Mouse (Mus musculus): ENCODE results near the gene Slc35b2.
A peak's percentile ranks its signal among the peaks of the same experiment; 100 is the strongest.

Slc35b2 gene

DNA sequence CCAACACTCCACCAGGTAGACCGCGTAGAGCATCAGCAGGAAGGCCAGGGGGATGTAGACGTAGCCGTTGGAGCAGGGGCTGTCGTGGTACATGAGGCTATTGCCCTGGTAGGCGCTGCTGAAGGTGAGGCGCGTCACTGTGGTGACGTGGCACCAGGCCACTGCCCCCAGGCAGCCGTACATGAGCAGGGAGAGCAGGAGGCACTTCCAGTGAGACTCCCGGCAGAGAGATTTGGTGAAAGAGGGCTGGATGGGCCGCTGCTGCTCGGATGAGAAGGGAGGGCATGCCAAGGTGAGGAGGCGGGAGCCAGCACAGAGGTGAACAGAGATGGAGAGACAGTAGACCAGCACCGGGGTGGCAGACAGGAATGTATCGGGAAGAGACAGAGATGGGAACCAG is 16.7 kb upstream of the Slc35b2 start:
- no peak for DNase-seq

DNA sequence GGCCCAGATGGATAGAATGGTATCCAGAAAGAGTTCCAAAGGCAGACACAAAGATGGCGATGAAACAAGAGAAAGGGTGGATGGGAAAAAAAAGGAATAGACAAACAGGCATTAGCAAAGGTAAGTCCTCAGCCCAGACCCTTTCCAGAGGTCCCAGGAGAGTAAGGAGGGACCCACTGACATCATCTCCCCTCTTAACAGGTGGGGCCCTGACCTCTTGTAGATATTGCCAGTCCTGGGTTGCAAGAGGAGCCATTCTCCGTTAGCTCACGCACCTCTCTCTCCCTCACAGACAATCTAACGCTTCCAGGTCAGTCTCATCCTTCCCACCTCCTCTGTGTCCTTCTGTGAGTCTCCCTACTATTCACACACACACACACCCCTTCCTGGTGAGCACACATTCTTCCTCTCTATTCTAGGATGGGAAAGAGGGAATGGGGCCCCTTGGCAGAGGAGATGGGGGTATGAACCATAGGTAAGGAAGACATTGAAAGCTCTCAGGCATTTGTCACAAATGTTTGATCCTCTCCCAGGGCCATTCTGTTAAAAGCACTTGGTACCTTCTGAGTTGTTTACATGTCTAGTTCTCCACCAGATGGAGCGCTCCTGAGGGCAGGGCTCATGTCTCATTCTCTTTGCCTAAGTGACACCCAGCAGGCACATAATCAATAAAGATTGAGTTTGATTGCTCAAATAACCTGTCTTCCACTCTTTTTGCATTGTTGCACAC is 16.0 kb upstream of the Slc35b2 start:
- no peak for DNase-seq

DNA sequence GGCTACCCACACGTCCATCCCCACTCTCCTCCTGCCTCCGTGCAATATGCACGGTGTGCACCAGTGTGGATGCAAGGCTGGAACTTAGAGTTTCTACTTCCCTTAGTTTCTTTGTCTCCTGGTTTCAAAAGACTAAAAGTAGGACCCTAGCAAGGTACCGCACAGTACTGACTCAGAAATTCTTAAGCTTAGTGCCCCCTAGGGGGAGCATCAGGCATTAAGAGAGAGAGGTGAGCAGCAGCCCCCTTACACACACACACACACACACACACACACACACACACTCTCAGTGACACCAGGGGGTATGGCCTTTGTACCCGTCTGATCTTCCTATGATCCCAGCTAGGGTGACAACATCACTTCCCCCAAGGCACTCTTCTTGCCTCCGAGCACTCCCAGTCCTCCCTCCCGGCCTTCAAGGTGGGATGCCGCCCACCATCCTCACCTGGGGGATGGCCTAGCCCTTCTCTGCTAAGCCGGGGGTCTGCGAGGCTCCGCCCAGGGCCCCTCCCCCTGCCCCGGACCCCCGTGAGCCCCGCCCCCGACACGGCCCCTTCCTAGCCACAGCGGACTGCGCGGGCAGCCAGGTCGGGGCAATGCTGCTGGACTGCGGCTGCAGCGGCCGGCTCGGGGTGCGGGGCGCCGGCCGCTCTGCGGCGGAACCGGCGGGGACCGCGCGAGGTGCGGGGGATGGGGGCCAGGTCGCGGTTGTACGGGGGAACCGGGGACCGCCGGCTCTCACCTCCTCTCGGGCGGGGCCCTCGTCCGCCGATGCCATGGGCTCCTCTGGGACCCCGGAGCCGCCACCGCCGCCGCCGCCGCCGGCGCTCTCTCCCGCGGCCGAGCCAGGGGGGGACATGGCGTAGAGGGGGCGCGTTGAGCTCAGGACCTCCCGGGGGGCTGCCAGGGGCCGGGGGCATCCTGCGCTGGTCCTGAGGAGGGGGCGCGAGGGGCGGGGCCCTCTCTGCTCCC is 14.8 kb upstream of the Slc35b2 start:
- no peak for DNase-seq

DNA sequence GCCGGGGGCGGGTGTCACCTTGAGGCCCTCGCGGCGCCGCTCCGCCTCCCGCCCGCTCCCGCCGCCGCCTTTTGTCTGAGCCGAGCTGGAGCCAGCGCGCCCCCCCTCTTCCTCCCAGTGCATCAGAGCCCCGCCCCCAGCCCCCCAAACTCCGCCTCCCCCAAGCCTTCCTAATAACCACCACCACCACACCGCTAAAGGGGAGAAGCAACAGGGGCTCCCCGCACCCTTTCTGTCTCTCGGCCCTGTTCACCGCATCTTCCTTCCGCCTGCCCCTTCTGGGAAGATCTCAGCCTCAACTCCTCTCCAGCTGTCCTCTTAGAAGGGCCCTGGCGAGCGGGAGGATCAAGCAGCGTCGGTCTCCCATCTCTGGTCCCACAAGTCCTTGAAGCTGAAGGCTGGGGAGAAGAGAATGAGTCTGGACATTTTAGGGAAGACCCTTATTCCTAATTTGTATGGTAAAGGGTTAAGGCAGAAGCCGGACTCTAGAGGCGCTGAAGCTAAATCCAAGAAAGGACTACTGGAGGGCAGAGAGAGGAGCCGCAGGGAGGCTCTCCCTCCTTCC is 14.0 kb upstream of the Slc35b2 start, which contains the start of gene Tmem151b:
Gene Tmem151b, minus strand, starts transcription at position 61 of the 565 bp plus-strand sequence.
- peak; percentile 76 for DNase-seq

DNA sequence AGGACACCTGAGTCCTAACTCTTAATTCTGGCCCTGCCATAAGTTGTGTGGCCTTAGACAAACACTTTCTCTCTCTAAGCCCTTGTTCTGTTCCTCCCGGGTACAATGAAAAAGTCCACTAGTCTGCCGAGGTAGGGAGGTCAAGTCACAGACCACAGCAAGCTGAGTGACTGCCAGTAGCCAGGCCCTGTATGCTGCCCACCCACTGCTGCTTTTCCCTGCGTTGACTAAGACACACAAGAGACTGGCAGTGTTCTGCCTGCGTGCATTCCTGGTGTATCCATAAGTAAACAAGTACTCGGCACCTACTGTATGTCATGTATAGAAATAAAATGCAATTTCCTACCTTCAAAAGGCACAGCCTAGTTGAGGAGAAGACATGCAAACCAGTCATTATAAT is 13.4 kb upstream of the Slc35b2 start:
- no peak for DNase-seq

DNA sequence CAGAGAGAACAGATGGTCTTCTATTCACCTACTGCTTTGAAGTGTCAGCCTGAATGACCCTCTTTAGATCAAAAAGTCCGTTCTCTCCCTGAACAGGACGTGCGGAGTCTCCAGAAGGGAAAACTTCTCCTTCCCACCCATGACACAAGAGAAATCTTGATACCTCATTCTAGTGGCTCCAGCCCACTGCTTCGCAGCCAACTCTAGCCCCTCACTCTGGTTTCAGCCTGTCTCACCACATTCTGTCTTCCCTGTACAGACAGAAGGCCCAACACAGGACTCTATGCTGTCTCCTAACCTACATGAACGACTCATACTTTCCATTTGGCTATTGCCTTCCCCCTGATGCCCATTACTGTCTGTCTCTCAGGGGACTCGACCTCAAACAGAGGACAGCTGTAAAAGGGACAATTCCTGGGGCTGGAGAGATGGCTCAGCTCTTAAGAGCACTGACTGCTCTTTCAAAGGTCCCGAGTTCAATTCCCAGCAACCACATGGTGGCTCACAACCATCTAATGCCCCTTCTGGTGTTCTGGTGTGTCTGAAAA is 12.4 kb upstream of the Slc35b2 start:
- DNase-seq: no peak

DNA sequence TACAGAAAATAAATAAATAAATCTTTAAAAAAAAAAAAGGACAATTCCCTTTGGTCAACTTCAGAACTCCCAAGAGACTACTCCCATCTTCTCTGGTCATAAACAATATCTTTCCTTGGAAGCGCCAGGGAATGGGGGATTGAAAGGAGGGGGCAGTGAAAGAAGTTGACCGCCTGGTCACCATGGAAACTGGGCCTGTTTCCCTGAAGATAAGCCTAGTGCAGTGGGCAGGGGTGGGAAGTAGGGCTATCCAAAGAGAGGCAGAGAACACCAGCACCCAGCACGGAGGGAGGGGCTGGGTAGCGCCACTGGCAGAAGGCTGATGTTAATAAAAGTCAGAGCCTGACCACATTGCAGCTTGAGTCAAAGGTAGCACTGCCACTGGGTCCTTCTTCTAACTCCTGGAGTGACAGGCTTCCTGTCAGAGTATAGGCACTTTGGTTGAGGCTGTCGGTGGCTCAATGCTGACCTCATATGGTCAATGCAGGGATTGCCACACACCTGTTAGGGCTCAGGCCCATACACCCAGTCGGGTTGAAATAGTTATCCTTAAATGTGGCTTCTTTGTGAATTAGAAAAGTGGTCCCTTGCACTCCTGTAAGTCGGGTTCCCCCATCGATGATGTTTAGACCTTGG is 11.7 kb upstream of the Slc35b2 start:
- peak; percentile 85 for DNase-seq

DNA sequence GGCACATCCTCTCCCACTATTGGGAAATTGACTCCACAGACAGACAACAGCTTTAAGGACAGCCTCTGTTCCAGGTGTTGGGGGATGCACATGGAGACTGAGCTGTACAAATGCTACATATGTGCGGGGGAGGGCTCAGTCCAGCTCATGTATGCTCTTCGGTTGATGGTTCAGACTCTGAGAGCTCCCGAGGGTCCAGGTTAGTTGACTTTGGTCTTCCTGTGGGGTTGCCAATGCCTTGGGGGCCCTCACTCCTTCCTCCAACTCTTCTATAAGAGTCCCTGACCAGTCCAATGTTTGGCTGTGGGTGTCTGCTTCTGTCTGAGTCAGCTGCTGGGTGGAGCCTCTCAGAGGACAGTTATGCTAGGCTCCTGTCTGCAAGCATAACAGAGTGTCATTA is 10.6 kb upstream of the Slc35b2 start:
- DNase-seq: no peak

DNA sequence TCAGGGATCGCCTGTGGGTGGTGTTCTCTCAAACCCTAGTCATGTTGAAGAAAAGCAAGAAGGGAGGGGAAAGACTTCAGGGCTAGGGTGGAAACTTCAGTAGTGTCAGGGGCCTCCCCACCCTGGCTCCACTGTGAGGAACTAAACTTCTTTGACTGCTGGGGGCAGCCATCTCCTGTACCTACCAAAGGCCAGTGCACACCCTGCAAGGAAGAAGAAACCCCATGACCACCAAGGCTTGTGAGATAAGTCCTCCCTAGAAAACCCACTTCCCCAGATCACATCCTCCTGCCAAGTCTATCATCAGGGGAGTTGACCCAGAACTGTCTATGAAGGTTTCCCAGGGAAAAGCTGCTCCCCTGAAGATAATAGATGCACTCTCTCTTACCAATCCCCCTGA is 9.3 kb upstream of the Slc35b2 start:
- no peak for DNase-seq

DNA sequence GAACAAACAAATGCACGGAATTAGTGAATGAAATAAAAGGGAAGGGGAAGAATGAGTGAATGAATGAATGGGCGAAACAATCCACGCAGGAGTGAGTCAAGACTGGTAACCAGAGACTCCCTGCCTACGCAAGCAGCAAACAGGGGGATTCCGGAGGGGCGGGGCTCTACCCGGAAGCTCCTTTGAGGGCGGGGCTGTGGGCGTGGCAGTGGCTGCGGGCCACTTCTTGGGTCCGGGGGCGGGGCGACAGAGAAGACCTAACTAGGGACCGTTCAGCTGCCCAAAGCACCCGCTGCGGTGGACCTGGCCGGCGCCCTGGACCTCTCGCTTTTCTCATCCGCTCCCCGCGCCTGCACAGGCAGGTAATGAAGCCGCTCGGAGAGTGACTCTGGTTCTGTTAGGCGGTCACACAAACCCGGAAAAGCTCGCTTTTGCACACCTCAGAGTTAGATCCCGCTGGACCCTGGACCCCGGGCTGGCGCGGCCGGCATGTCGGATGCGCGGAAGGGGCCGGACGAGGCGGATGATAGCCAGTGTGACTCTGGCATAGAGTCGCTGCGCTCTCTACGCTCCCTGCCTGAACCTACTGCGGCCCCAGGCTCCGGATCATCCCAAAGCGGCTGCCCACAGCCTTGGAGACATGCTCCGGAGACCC is 8.1 kb upstream of the Slc35b2 start, which contains the start of gene Nfkbie:
Gene Nfkbie, plus strand, starts transcription at position 252 of the 655 bp plus-strand sequence.
- peak; percentile 99 for DNase-seq

DNA sequence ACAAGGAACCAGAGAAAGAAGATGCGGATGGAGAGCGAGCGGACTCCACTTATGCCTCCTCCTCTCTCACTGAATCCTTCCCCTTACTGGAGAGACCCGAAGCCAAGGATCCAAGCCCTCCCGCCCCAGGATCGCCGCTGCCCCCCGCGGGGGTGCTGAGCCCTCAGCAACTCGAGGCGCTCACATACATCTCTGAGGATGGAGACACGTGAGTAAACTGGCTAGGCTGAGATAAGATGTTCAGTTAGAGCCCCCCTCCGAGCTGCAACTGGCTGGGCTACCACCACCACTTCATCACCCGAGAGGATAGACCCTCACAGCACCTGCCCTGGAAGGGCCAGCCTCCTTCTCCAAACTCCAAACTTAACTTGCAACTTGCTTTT is 7.6 kb upstream of the Slc35b2 start:
- no peak for DNase-seq

DNA sequence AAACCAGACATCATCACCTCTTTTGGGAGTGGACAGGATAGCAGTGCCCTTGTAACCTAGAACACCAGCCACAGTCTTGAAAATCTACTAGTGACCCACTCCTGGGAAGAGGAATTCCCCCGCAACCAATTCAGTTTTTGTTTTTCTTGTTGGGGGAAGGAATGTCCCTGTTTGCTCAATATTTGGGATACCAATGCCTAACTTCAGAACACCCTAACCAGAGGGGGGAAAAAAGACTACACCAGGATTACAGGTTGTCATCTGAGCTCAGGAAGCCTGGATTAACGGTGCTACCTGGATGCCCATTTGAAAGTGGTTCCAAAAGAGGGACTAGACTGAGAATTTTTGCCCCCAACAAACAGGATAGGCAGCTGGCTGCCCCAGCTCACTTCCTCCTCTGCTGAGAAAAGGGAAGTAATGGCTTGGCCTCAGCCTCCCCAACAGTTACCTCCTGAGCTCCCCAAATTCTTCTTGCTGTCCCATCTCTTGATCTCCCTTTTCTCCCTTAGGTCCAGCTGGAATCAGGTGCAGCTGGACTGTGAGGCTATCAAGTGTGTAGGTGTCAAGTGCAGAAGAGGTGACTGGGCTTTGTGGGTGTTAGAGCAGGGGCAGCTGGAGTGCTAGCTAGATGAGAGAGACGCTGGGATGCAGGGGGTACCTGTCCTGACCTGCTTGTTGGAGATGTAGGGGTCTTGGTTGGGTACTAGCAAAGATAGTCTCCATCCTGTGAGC is 7.0 kb upstream of the Slc35b2 start:
- DNase-seq: no peak

DNA sequence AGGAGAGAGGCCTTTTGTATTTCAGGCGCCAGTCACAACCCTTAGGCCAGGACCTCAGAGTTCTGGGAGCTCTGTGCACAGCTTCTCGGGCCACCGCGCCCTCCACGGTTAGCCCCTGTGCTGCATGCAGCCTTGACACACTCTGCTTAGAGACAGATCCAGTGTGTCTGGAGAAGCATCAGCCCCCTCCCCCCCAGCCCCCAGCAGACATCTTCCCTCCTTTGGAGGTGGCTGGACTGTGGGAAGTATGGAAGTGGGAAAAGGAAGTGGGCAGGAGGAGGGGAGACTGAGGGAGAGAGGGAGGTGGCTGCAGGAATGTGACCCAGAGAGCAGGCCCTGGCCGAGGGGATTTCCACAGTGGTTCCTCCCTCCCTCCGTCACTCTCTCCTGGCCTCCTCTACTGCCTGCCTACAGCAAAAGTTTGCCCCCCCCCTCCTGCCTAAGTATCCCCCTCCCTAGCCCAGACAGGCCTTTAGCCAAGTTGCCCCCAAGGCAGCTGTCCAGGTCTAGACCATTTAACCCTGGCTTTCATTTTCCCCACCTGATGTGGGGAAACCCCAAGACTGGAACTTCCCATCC is 6.3 kb upstream of the Slc35b2 start:
- DNase-seq: no peak

DNA sequence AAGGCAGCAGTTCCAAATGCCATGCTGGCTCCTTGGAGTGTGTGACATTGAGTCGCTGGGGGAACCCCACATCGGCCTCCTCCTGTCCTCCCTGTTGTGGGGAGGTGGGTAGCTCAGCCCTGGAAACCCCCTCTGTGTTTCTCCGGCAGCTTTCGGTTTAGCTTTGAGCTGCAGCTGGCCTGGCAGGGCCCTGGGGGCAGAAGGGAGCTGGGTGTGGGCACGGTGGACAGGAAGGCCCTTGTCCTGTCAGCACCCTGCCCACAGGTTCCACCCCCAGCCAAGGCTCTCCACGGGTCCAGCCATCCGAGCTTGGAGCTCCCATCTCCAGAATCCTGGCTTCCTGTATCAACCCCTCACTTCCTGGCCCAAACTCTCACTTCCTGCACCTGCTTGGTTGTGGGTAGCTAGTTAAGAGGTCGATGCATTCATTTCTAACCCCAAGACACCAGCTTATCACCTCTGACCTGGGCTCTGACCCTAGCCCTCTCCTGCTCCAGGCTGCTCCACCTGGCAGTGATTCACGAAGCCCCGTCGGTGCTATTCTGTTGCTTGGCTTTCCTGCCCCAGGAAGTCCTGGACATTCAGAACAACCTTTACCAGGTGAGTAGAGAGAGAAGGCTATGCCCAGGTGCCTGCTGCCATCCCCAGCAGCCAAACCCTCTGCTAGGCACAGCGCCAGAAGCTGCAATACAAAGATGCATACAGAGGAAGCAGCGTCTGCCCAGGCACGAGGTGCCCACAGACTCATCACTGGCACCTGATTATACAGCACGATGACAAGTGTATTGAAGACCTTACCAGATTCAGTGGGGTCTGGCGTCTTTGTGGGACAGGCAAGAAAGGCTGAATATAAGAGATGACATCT is 5.4 kb upstream of the Slc35b2 start:
- no peak for DNase-seq

DNA sequence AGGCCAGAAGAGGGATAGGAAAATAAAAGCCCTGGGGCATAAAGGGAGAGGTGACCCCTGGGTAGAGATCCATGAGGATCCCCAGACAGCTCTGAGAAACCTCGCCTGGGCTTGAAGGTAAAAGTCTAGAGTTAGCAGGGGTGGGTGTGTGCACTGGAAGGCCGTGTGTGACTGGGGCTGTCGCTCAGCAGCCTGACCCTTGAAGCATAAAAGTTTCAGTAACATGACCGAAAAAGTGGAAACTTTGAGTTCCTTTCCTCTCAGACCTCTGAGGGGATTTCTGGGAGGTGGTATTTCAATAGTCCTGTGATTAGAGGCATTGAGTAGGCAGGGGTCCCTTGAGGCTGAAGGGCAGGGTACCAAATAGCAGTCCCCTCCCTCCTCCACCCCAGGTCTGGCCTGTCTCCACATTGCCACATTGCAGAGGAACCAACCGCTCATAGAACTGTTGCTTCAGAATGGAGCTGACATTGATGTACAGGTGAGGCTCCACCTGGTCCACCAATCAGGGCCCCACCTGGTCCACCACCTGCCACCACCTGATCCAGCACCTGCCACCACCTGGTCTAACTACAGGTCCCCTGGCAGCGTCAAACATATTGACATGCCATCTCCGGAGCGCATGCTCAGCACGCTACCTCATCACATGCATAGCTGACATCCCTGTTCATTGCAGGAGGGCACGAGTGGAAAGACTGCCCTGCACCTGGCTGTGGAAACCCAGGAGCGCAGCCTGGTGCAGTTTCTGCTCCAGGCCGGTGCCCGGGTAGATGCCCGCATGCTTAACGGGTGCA is 3.7 kb upstream of the Slc35b2 start:
- DNase-seq: no peak

DNA sequence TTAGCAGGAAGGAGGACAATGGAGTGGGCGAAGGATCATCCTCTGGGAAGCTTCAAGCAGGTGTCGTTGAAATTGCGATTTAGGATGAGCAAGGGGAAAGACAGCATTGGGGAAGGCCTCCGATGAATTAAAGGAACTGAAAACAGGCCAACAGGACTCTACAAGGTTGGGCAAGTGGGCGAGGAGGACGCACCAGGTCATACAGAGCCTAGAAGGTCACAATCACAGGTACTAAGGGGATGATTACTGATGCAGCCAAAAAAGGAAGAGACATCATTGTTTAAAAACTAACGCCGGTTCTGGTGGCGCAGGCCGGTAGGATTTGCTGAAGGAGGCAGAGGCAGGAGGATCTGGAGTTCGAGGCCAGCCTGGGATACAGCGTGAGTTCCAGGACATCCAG is 458 bp upstream of the Slc35b2 start:
- DNase-seq: no peak

DNA sequence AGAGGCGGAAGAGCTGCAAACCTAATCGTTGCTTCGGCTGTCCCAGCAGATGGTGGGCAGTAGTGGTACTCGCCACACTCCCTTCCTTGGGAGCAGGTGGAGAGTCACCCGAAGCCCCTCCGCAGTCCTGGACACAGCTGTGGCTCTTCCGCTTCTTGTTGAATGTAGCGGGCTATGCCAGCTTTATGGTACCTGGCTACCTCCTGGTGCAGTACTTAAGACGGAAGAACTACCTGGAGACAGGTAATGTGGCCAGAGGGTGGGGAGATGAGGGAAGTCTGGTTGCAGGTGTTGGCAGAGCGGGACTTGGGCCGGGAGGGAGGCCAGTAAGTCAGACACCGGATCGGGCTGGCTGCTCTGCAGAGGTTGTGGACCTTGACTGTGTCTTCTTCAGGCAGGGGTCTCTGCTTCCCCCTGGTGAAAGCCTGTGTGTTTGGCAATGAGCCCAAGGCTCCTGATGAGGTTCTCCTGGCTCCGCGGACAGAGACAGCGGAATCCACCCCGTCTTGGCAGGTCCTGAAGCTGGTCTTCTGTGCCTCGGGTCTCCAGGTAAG is 934 bp downstream of the Slc35b2 start:
- peak; percentile 49 for DNase-seq

DNA sequence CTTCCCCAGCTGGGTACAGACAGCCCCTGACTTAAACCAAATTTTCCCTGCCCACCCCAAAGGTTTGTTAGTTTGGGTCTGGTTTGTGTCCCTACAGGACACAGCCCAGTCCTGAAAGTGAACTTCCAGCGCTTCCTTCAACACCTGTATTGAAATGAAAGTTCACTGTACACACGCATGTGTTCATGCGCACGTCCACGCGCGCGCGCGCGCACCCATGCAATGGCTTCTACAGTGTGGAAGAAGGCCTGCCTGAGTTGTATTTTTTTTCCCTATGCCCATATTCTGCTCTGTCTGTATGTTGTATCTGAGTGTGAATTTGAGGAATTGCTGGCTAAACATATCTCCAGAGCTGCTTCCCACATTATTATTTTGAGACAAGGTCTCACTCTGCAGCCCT is 1.4 kb downstream of the Slc35b2 start:
- no peak for DNase-seq

DNA sequence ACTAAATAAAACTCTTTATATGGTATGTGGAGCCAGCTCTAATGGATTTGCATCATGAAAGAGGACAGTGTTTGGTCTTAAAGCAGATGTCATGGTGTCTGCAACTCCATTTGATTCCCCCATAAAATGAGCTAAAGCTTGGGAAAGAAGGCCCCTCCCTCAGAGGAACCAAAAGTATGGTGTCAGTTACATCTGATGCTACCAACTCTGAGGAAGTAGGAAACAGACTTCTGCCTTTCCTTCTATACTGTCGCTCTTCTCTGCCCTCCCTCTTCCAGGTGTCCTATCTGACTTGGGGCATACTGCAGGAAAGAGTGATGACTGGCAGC is 2.3 kb downstream of the Slc35b2 start:
- DNase-seq: no peak
